Mouse (Mus musculus) bone marrow macrophage, adult 2 months (primary cell): Measurements from ENCODE around the gene Hmgb3.

Source experiments
- CTCF ChIP-seq: IDR thresholded peaks from 2 replicates; pipeline ENCODE4 v1.5.1; 2012; ENCODE audit warnings: low read depth, mild to moderate bottlenecking, low read length, moderate library complexity
- POLR2A ChIP-seq: IDR thresholded peaks from 2 replicates; pipeline ENCODE4 v1.6.1; 2012; ENCODE audit warnings: mild to moderate bottlenecking, low read depth, low read length, borderline replicate concordance

DNA sequence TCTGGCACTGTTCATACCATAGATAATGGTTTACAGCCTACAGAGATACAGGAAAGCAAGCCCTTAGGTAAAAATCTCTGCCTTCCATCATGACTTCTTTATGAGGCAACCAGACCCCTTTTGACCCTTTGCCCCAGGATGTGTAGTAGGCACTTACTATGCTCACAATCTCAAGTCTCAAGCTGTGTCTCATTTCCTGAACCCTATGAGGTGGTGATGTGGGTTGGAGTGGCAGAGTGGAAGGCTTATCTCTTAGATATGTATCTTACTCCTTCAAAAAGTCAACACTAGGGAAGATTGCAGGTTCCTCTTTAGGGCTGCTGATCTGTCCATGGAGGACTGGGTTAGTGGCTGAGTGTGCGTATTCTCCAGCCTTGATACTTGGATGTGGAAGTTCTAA is 5.1 kb downstream of the Hmgb3 start:
- no peak for TF ChIP-seq CTCF
- TF ChIP-seq POLR2A, result no peak
